12 mouse cellular contexts compared by ENCODE assay signal in the genomic region with DNA sequence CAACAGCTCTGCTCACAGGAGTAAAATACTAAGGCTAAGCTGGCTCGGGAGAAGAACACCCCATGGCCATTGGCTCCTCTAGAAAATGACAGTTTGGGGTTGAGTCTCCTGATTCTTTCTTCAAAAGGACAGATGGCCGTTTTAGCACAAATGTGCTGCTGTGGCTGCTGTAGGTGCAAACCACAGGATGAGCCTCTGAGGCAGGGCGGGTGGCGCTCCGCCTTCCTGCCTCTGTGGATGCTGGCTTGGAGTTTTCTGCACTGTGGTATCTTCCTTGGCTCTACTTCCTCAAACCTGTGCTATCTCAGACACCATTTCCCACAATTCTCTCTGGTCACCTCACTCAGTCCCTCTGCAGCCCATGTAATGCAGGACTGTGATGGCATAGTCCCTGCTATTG.
A peak's percentile ranks its signal among the peaks of the same experiment; 100 is the strongest.
DNase-seq lines count a peak whose midpoint lies in the region; ATAC-seq and TF ChIP-seq lines count a peak whose summit lies in the region.
"Had no signal": no experiment of that assay in that cellular context is flagged by ENCODE, and none has a peak within 500 bp of the region (broad histone marks: within the 10 kb centered on the region; RNA-seq: fewer than 3 reads in every experiment).

No protein-coding gene starts in this region.

- TF ChIP-seq POLR2A in thymus, adult 2 months (IDR thresholded peaks at IDR 0.05; ENCODE audit: control insufficient read depth, extremely low read depth, insufficient read depth, low read length, poor library complexity): no peak

- no peak overlapping the region; the same call in 1 of the 2 replicates for H3K27ac ChIP-seq in heart, embryonic 16.5 days (ENCODE audit: low read length)
- peak overlapping the region; percentile 98 for H3K27ac ChIP-seq in thymus, adult 2 months (ENCODE audit: control insufficient read depth, insufficient read depth, low read length)
- H3K27ac ChIP-seq: liver, embryonic 14.5 days had no signal

- no peaks in the 10 kb centered on the region for H3K9me3 ChIP-seq in heart, embryonic 16.5 days (replicated peaks; ENCODE audit: control insufficient read depth, low read length)

- no peaks in the 10 kb centered on the region for H3K27me3 ChIP-seq in heart, embryonic 16.5 days (ENCODE audit: control insufficient read depth, insufficient read depth, low read length)
- H3K27me3 ChIP-seq in thymus, adult 2 months (ENCODE audit: control insufficient read depth, insufficient read depth, low read length): no peaks in the 10 kb centered on the region

- intact Hi-C loops in heart, postnatal 36 days (cut with DNase I): no loop called here
- intact Hi-C loops in left cerebral cortex, postnatal 4 days (cut with DNase I): no loop called here

- H3K36me3 ChIP-seq in heart, embryonic 16.5 days (ENCODE audit: control insufficient read depth, insufficient read depth): no peaks in the 10 kb centered on the region
- no peaks in the 10 kb centered on the region for H3K36me3 ChIP-seq in thymus, adult 2 months (ENCODE audit: control insufficient read depth, insufficient read depth, low read length)

- TF ChIP-seq CTCF in thymus, adult 2 months (IDR thresholded peaks at IDR 0.05; ENCODE audit: borderline replicate concordance, control insufficient read depth, extremely low read depth, insufficient read depth, low read length, poor library complexity): no peak

- H3K9ac ChIP-seq in heart, embryonic 16.5 days (ENCODE audit: low read length): no peak overlapping the region
- H3K9ac ChIP-seq: liver, embryonic 14.5 days had no signal

- no peak overlapping the region for H3K4me3 ChIP-seq in heart, embryonic 16.5 days (ENCODE audit: low read length)
- H3K4me3 ChIP-seq in thymus, adult 2 months (ENCODE audit: control insufficient read depth, insufficient read depth, low read length): no peak overlapping the region
- H3K4me3 ChIP-seq: erythroblast, embryonic 14.5 days had no signal

- WGBS in heart, embryonic 16.5 days: 73% methylated on average over 5 of the region's 5 CpGs
- WGBS in thymus, adult 2 months: 11% methylated on average over 5 of the region's 5 CpGs

- peaks cover 22% of the 10 kb centered on the region for H3K4me1 ChIP-seq in heart, embryonic 16.5 days (ENCODE audit: control insufficient read depth, insufficient read depth, low read length)
- H3K4me1 ChIP-seq in thymus, adult 2 months (replicated peaks; ENCODE audit: control insufficient read depth, insufficient read depth, low read length): peaks cover 26% of the 10 kb centered on the region

- no peak overlapping the region for H3K4me2 ChIP-seq in heart, embryonic 16.5 days (ENCODE audit: low read depth, low read length)

- ATAC-seq in heart, embryonic 16.5 days (replicated peaks; ENCODE audit: extremely low read depth, insufficient read depth, low FRiP score): peak; percentile 62
- ATAC-seq in hematopoietic stem cell, adult 5-6 weeks (replicated peaks in 1 of 2; ENCODE audit: insufficient read depth in 1 of 2, low FRiP score in 2 of 2, low TSS enrichment in 1 of 2, low read depth in 1 of 2, poor library complexity in 2 of 2, severe bottlenecking in 2 of 2): peak; percentile 27 to 60; a peak in 2 of 4 replicates

- no peak for DNase-seq in heart, postnatal 36 days
- peak; percentile 4 to 10 for DNase-seq in CD8-positive naive resting alpha-beta T cell, adult 2 months (ENCODE audit: low read depth in 2 of 2, low spot score in 2 of 2)
- DNase-seq in thymus, adult 2 months: peak; percentile 74
- no peak for DNase-seq in left cerebral cortex, postnatal 4 days
- no peak for DNase-seq in left cerebral cortex, adult 11 months (ENCODE audit: low spot score)
- DNase-seq in ovary, postnatal 10 days (ENCODE audit: low spot score): no peak
- DNase-seq: gastrocnemius, postnatal 36 days; heart, postnatal 4 days had no signal

Comparison
In these comparisons a context has a peak if more than half of its experiments do, and no peak if none do; other contexts are left out.
1. DNase-seq: peak in CD8-positive naive resting alpha-beta T cell, adult 2 months (2 of 2) and thymus, adult 2 months (single experiment); none in heart, postnatal 36 days (0 of 2), left cerebral cortex, postnatal 4 days (single experiment), left cerebral cortex, adult 11 months (single experiment) and ovary, postnatal 10 days (single experiment).